Mouse (Mus musculus) E14TG2a.4 (cell line): ENCODE results near the gene Mbnl1.
"Not testable (repeated sequence)": the region's sequence is repeated elsewhere in the genome, so short reads cannot be mapped to it uniquely, and the experiment has no call there.

ENCODE experiments used
- H3K27me3 ChIP-seq: 2 replicates; pipeline ENCODE4 v1.6.1; 2014; ENCODE audit warnings: low read length, control low read depth; ENCODE audit not compliant: insufficient read depth
- H3K36me3 ChIP-seq: 2 replicates; pipeline ENCODE4 v1.6.1; 2014; ENCODE audit warnings: low read length, control low read depth; ENCODE audit not compliant: insufficient read depth
- H3K4me1 ChIP-seq: replicated peaks from 2 replicates; pipeline ENCODE4 v1.6.1; 2014; ENCODE audit warnings: low read depth, low read length, control low read depth
- H3K4me3 ChIP-seq: replicated peaks from 2 replicates; pipeline ENCODE4 v1.5.1; 2014; ENCODE audit warnings: mild to moderate bottlenecking, low read length
- H3K9me3 ChIP-seq: 2 replicates; pipeline ENCODE4 v1.6.1; 2014; ENCODE audit warnings: low read length, control low read depth
- CTCF ChIP-seq: conservative IDR thresholded peaks from 2 replicates; pipeline ENCODE4 v1.5.1; 2014; ENCODE audit warnings: low read length
- NANOG ChIP-seq: IDR thresholded peaks from 2 replicates; pipeline ENCODE4 v1.6.1; 2014; ENCODE audit warnings: borderline replicate concordance, low read length, mixed read lengths
- POU5F1 ChIP-seq: IDR thresholded peaks from 2 replicates; pipeline ENCODE4 v1.6.1; 2014; ENCODE audit warnings: low read length, borderline replicate concordance

The Mbnl1 gene

DNA sequence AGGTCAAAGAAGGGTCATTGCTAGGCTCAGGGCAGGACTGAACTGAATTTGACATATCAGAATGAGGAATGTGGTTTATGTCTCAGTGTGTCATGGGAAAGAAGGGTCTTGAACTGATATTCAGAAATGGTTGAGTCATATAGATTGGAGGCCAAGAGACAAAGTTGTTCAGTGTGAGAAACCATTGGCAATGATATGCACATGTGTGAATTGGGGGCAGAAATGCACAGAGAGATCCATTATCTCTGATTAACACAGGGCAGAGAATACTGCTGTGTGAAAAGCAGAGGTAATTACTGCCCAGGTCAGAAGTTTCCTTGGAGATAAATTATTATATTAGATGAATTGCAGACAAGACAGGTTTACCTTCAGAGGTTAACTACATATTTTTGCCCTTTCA, 10.7 kb downstream of the Mbnl1 start:
- Histone ChIP-seq H3K9me3 (no peaks in the 10 kb centered on the region), H3K27me3 (no peaks in the 10 kb centered on the region), H3K4me3 (no peak overlapping the region), H3K4me1 (no peaks in the 10 kb centered on the region), H3K36me3 (no peaks in the 10 kb centered on the region)
- no peak for TF ChIP-seq NANOG
- TF ChIP-seq CTCF, result no peak
- no peak for TF ChIP-seq POU5F1

- Histone ChIP-seq H3K4me1 (no peaks in the 10 kb centered on the region), H3K36me3 (no peaks in the 10 kb centered on the region), H3K4me3 (no peak overlapping the region), H3K9me3 (no peaks in the 10 kb centered on the region), H3K27me3 (no peaks in the 10 kb centered on the region)
- no peak for TF ChIP-seq CTCF
- TF ChIP-seq POU5F1, result no peak
- no peak for TF ChIP-seq NANOG
Measured at GRCm38 (mm10) chr3:60485987-60486712, 13.5 kb downstream of the Mbnl1 start.

- TF ChIP-seq CTCF, result no peak
- TF ChIP-seq POU5F1, result no peak
- TF ChIP-seq NANOG, result no peak
- Histone ChIP-seq H3K4me1 (no peaks in the 10 kb centered on the region), H3K9me3 (no peaks in the 10 kb centered on the region), H3K4me3 (no peak overlapping the region), H3K36me3 (no peaks in the 10 kb centered on the region), H3K27me3 (no peaks in the 10 kb centered on the region)
Measured at GRCm38 (mm10) chr3:60486713-60487170, 14.1 kb downstream of the Mbnl1 start.

- no peak for TF ChIP-seq NANOG
- TF ChIP-seq CTCF, result no peak
- TF ChIP-seq POU5F1, result no peak
- no peaks in the 10 kb centered on the region for H3K36me3 ChIP-seq
- no peaks in the 10 kb centered on the region for H3K4me1 ChIP-seq
- no peak overlapping the region for H3K4me3 ChIP-seq
- H3K9me3 ChIP-seq, result no peaks in the 10 kb centered on the region
- no peaks in the 10 kb centered on the region for H3K27me3 ChIP-seq
Measured at GRCm38 (mm10) chr3:60489509-60489908, 16.9 kb downstream of the Mbnl1 start.

DNA sequence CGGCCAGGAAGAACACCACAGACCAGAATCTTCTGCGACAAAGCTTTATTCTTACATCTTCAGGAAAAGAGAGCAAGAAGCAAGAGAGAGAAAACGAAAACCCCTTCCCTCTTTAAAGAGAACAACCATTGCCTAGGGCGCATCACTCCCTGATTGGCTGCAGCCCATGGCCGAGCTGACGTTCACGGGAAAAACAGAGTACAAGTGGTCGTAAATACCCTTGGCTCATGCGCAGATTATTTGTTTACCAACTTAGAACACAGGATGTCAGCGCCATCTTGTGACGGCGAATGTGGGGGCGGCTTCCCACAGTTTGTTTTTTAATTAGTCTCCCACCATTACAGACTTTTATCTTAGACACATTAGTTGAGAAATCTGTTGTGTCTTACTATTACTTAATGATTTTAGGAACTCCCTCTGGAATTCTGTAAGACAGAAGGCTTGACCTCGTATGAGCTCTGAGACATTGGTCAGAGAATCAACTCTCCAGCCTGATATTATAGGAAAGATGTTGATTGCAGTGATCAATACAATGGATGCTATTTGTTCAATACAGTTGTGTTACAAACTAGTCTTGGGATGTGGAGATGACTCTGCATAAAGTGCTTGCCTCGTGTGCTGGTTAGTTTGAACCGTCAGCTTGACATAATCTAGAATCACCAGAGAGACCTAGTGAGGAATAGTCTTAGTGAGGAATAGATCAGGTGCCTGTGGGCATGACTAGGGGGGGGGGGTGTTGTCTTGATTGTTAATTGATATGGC, 22.3 kb downstream of the Mbnl1 start:
- peaks cover 13% of the 10 kb centered on the region for H3K27me3 ChIP-seq
- H3K4me1 ChIP-seq, H3K36me3 ChIP-seq, H3K9me3 ChIP-seq, H3K4me3 ChIP-seq: not testable (repeated sequence)

DNA sequence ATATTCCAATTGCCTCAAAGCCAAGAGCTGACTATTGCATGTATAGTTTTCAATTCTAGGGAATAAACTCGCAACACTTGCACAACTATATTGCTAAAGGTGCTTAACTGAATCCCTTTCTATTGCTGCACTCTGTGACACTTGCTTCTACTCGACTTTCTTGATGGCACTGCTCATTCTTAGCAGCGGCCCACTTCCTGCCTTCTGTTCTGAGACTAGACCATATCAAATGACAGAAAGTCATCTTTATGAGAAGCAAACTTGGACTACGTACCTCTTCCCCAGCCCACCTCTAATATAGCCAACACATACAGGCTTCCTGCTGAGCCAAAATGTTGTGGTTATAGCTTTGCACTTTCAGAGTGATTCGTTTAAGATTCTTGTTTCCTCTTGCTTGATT, 23.6 kb downstream of the Mbnl1 start:
- H3K27me3 ChIP-seq, result peaks cover 14% of the 10 kb centered on the region
- TF ChIP-seq NANOG (no peak), CTCF (no peak), POU5F1 (no peak)
- H3K4me1 ChIP-seq, result peaks cover 10% of the 10 kb centered on the region
- H3K36me3 ChIP-seq, result no peaks in the 10 kb centered on the region
- H3K4me3 ChIP-seq, result no peak overlapping the region
- no peaks in the 10 kb centered on the region for H3K9me3 ChIP-seq

- Histone ChIP-seq H3K4me3 (no peak overlapping the region), H3K4me1 (peaks cover 17% of the 10 kb centered on the region), H3K36me3 (no peaks in the 10 kb centered on the region), H3K9me3 (no peaks in the 10 kb centered on the region), H3K27me3 (peaks cover 25% of the 10 kb centered on the region)
- TF ChIP-seq POU5F1, result no peak
- no peak for TF ChIP-seq NANOG
- no peak for TF ChIP-seq CTCF
Measured at GRCm38 (mm10) chr3:60498151-60498550, 25.5 kb downstream of the Mbnl1 start.

DNA sequence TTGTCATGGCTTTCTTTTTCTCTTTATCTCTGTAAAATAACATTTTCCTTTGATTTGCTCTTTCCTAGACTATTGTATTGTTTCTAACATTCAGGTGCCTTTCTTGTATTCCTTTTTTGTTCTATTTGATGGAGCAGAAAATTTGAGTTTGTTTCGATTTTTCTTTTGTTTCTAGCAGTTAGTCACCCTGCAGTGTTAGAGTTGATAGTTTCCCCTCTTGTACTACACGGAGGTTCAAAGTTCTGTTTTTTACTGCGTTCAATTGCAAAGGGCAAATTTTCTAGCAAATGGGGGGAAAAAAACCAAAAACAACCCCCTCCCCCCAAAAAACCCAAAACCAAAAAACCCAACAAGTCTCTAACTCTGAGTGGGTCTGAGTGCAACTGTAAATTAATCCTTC, 26.0 kb downstream of the Mbnl1 start:
- Histone ChIP-seq H3K4me1 (peaks cover 17% of the 10 kb centered on the region), H3K9me3 (no peaks in the 10 kb centered on the region), H3K36me3 (no peaks in the 10 kb centered on the region), H3K27me3 (peaks cover 25% of the 10 kb centered on the region), H3K4me3 (no peak overlapping the region)
- no peak for TF ChIP-seq CTCF
- no peak for TF ChIP-seq POU5F1
- TF ChIP-seq NANOG, result no peak

GRCm38 (mm10) chr3:60499157-60499578, 26.5 kb downstream of the Mbnl1 start:
- Histone ChIP-seq H3K27me3 (peaks cover 25% of the 10 kb centered on the region), H3K36me3 (no peaks in the 10 kb centered on the region), H3K9me3 (no peaks in the 10 kb centered on the region), H3K4me3 (no peak overlapping the region), H3K4me1 (peaks cover 17% of the 10 kb centered on the region)
- TF ChIP-seq NANOG (no peak), POU5F1 (no peak), CTCF (no peak)
